Mouse (Mus musculus) embryonic facial prominence, embryonic 15.5 days (tissue): ENCODE results near the gene Coq8b. TPM values are rescaled to one million over a fixed set of nuclear protein-coding genes. Genes with fewer than 3 reads are reported as not detected.

Experiments used
- ATAC-seq: fragments of 200-750 bp; cut with Nextera tagmentation; 2 replicates; pipeline ENCODE4 v1.8.0; 2017; ENCODE audit warnings: low read depth, moderate TSS enrichment; ENCODE audit not compliant: insufficient number of reproducible peaks, low FRiP score, low TSS enrichment
- H3K27ac ChIP-seq: fragments of 300-500 bp; sonication (generic); replicated peaks from 2 replicates; pipeline ENCODE4 v1.5.1; 2015; ENCODE audit warnings: mild to moderate bottlenecking, inconsistent platforms
- H3K27me3 ChIP-seq: fragments of 300-500 bp; sonication (generic); 2 replicates; pipeline ENCODE4 v1.6.1; 2015; ENCODE audit warnings: inconsistent platforms
- H3K36me3 ChIP-seq: fragments of 300-500 bp; sonication (generic); 2 replicates; pipeline ENCODE4 v1.6.1; 2015; ENCODE audit warnings: mild to moderate bottlenecking, inconsistent platforms
- H3K4me1 ChIP-seq: fragments of 300-500 bp; sonication (generic); 2 replicates; pipeline ENCODE4 v1.6.1; 2015; ENCODE audit warnings: inconsistent platforms
- H3K4me2 ChIP-seq: fragments of 300-500 bp; sonication (generic); replicated peaks from 2 replicates; pipeline ENCODE4 v1.6.1; 2015; ENCODE audit warnings: mild to moderate bottlenecking, inconsistent platforms
- H3K4me3 ChIP-seq: fragments of 300-500 bp; sonication (generic); replicated peaks from 2 replicates; pipeline ENCODE4 v1.5.1; 2015; ENCODE audit warnings: mild to moderate bottlenecking, inconsistent platforms
- H3K9ac ChIP-seq: fragments of 300-500 bp; sonication (generic); 2 replicates; pipeline ENCODE4 v1.6.1; 2015; ENCODE audit warnings: inconsistent platforms
- H3K9me3 ChIP-seq: fragments of 300-500 bp; sonication (generic); replicated peaks from 2 replicates; pipeline ENCODE4 v1.6.1; 2016; ENCODE audit warnings: inconsistent platforms
- WGBS: fragments of 180-500 bp; shearing (Covaris S2); methylation state at CpG from one replicate; pipeline ENCODE4 v1.1.7; 2015; 5-methylcytosine and 5-hydroxymethylcytosine counted together
- polyA plus RNA-seq: library from polyadenylated mRNA; unstranded; fragments of >200 nt; fragmentation: Nextera tagmentation; extraction: Ambion mirVana; gene quantifications from 2 replicates; pipeline ENCODE4 v1.2.1, GENCODE M21; 2015

Gene Coq8b
- 23.0 and 27.1 TPM in 2 replicates for polyA plus RNA-seq

DNA sequence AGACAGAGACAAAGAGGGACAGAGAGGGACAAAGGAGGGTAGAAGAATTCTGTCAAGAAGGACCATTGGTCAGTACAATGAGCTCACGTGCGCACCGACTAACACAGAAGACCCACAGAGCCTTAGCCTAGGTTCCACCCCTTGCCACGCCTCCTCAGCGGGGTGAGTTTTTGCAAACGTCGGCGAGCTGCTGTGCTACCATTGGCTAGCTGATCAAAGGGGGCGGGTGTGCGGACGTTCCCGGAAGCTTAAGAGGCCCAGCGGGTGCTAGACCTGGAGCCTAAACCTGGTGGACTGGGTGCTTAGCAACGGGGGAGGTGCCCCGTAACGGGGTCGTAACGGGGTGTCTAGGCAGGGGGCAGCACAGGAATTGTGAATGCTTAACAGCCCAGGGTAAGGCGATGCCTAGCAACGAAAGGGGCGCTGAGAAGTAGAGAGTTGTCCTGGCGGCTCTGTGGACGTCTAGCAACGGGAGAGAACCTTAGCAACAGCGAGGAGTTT lies at the start of gene Coq8b:
Gene Coq8b (plus strand): TSS at position 243 of the 501 bp plus-strand sequence.
- peak; percentile 87 for ATAC-seq
- H3K27me3 ChIP-seq: no peaks in the 10 kb centered on the region
- H3K4me1 ChIP-seq: peaks cover 28% of the 10 kb centered on the region
- H3K27ac ChIP-seq: peak within 1 kb of the TSS; percentile 78
- peaks cover 9% of the 10 kb centered on the region; the same call in 1 of the 2 replicates for H3K36me3 ChIP-seq
- H3K4me3 ChIP-seq: peak within 1 kb of the TSS; percentile 64
- no peaks in the 10 kb centered on the region for H3K9me3 ChIP-seq
- H3K9ac ChIP-seq: peak within 1 kb of the TSS; percentile 39
- WGBS: 0% methylated on average over 25 of the region's 25 CpGs
- peak within 1 kb of the TSS; percentile 85 for H3K4me2 ChIP-seq

DNA sequence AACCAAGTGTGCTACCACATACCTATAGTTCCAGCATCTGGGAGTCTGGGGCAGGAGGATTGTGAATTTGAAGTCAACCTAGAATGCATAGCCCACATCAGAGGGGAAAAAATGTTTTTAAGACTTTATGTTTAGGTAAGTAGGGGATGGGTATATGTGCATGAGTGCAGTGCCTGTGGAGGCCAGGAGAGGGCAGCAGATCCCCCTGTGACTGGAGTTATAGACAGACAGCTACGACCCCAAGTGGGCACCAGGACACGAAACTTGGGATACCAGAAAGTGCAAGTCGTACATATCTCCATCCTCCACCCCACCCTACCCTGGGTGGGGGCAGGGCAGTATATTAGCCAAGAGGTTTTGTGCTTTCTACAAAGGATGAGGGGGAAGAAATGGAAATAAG lies 47.9 kb upstream of the Coq8b start:
- Histone ChIP-seq H3K9me3 (no peaks in the 10 kb centered on the region), H3K4me2 (no peak overlapping the region), H3K9ac (no peak overlapping the region), H3K27ac (no peak overlapping the region), H3K27me3 (no peaks in the 10 kb centered on the region), H3K4me3 (no peak overlapping the region), H3K4me1 (no peaks in the 10 kb centered on the region), H3K36me3 (peaks cover 65% of the 10 kb centered on the region)
- WGBS: 64% methylated on average over 3 of the region's 3 CpGs
- ATAC-seq: no peak

DNA sequence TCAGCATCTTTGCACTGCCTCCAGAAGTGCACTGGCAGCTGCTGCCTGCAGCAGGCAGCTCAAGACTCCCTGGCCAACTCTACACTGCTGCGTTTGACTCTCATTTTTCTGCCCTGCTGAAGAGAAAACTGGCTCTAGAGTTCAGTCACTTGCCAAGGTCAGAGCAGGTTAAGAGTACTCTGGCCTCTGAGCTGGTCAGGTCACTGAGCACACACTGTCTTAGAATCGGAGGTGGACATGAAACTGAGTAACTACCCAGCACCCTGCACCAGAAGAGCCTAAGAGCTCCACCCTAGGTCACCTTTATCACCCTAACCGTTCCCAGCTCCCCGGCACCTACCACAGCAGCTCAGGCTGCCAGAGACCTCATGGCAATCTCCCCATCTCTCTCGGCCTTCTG lies 46.8 kb upstream of the Coq8b start:
- H3K4me1 ChIP-seq: no peaks in the 10 kb centered on the region
- no peak overlapping the region for H3K4me2 ChIP-seq
- H3K36me3 ChIP-seq: peaks cover 76% of the 10 kb centered on the region
- no peak overlapping the region for H3K9ac ChIP-seq
- ATAC-seq: no peak
- no peaks in the 10 kb centered on the region for H3K27me3 ChIP-seq
- H3K27ac ChIP-seq: no peak overlapping the region
- H3K4me3 ChIP-seq: no peak overlapping the region
- WGBS: 90% methylated on average over 5 of the region's 5 CpGs
- no peaks in the 10 kb centered on the region for H3K9me3 ChIP-seq

DNA sequence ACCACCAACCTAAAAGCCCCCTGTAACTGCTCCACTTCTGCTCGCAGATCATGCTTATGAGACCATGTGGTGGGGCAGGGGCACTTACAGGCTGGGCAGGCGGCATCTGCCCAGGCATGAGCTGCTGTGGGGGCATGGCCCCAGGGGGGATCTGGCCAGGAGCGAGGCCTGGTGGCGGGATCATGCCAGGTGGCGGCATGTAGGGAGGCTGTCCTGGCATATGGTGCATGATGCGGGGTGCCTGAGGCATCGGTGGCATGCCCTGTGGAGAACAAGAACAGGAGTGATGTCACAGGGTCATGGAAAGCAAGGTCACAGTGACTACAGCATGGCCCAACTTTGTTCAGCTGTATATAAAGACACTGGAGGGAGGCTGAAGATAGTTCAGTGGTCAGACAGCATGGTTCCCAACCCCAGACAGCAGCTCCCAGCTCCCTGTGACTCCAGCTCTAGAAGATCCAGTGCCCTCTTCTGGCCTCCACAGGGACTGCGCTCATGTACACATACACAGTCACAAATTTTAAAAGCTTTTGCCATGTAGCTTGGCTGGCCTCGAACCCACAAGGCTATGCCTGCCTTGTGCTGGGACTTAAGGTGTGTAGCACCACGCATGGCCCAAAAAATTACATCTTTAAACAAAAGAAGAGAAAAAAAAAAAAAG lies 43.4 kb upstream of the Coq8b start:
- Histone ChIP-seq H3K9me3 (no peaks in the 10 kb centered on the region), H3K27ac (no peak overlapping the region), H3K9ac (no peak overlapping the region), H3K36me3 (peaks cover 95% of the 10 kb centered on the region), H3K4me2 (no peak overlapping the region), H3K4me3 (no peak overlapping the region), H3K27me3 (no peaks in the 10 kb centered on the region), H3K4me1 (peaks cover 6% of the 10 kb centered on the region)
- ATAC-seq: no peak
- WGBS: 95% methylated on average over 10 of the region's 10 CpGs

DNA sequence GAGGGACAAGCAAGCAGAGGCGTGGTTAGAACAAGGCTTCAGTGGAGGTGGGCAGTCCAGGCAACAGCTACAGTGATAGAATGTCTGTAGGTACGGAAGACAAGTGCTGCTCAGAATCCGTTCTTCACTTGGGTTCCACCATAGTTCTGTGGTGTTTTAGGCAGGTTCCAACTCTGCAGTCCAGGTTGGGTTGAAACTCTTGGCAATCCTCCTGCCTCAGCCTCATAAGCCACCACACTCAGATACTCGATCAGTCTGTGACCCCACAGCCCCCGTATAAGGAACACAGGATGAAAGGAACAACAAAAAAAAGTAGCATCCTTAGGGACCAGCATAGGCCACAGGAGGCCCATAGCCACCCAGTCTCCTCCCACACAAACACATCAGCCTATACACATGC lies 40.4 kb upstream of the Coq8b start:
- H3K4me3 ChIP-seq: no peak overlapping the region
- H3K9me3 ChIP-seq: no peaks in the 10 kb centered on the region
- H3K27ac ChIP-seq: no peak overlapping the region
- H3K4me2 ChIP-seq: no peak overlapping the region
- ATAC-seq: no peak
- 94% methylated on average over 5 of the region's 5 CpGs for WGBS
- H3K36me3 ChIP-seq: peaks cover 67% of the 10 kb centered on the region
- no peaks in the 10 kb centered on the region for H3K27me3 ChIP-seq
- no peak overlapping the region for H3K9ac ChIP-seq
- peaks cover 18% of the 10 kb centered on the region for H3K4me1 ChIP-seq

DNA sequence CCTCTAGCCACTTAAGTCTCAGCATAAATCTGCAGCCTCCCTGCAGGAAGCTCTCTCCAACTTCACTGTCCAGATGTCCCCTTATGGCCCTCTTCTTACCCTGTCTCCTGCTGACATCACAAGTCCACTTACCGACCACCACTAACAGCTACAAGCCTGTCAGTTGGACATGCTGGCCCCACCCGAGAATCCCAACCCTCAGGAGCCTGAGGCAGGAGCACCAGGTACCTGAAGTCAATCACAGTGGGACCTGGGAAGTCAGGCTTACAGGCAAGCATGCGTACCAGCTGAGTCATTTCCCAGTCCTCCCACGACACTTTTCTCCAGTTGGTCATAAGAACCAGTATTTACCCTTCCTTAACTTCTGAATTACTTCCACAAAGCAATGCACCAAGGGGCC lies 39.1 kb upstream of the Coq8b start:
- ATAC-seq: no peak
- Histone ChIP-seq H3K9ac (no peak overlapping the region), H3K36me3 (peaks cover 60% of the 10 kb centered on the region)

DNA sequence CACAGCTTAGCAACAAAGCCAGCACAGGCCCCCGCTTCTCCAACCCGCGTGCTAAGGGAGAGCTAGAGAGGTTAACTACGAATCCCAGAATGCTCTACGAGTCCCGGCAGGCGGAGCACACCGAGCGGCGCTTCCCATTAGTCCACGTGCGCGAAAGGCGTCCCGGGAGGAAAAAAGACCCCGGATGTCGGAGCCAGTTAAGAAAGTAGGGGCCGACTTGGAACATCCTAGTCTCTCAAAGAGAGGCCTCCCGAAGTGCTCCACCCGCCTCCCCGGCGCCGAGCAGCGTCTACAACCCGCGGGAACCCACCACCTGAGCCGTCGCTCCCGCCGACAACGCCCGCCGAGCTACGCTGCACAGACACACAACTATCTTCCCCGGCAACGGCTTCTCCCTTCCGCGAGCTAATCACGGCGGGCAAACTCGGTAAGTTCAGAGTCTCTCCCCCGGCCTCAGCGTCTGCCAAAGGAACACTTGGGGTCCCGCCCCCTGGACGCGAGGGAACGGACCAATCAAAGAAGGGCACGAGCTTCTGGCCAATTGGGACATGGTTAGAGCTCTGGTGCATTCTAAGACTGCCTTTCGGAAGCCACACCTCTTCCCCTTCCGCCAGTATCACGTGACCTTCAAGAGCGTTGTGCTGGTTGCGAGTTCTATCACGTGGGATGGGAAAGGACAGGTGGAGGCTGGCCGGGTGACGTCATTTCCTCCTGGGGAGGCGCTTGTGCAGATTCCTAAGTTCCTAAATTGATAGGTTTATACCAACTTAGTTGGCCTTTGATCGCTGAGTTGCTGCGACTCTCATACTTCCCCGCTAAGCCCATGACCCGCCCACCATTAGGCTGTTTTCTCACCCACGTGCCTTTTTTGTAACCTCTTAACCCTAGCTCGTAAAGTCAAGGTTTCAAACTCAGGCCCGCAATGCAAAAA lies 36.9 kb upstream of the Coq8b start, which contains the start of the genes BC024978 and Snrpa:
Gene BC024978 (plus strand): TSS at position 101 of the 931 bp plus-strand sequence.
Gene Snrpa (minus strand): TSS at position 591 of the 931 bp plus-strand sequence.
- Histone ChIP-seq H3K27ac (peak within 1 kb of the TSS; percentile 100), H3K36me3 (peaks cover 41% of the 10 kb centered on the region), H3K27me3 (no peaks in the 10 kb centered on the region), H3K4me1 (peaks cover 18% of the 10 kb centered on the region), H3K4me2 (peak within 1 kb of the TSS; percentile 78), H3K9me3 (no peaks in the 10 kb centered on the region), H3K9ac (peak within 1 kb of the TSS; percentile 97), H3K4me3 (peak within 1 kb of the TSS; percentile 91)
- peak; percentile 99 for ATAC-seq
- under 1% methylated on average over 64 of the region's 64 CpGs for WGBS

More for the DNA sequence above, 39.1 kb upstream of the Coq8b start:
- no peak overlapping the region for H3K4me3 ChIP-seq
- H3K9me3 ChIP-seq: no peaks in the 10 kb centered on the region
- no peak overlapping the region for H3K27ac ChIP-seq
- no peak overlapping the region for H3K4me2 ChIP-seq
- H3K27me3 ChIP-seq: no peaks in the 10 kb centered on the region
- H3K4me1 ChIP-seq: peaks cover 18% of the 10 kb centered on the region
- WGBS: 85% methylated on average over 4 of the region's 4 CpGs

DNA sequence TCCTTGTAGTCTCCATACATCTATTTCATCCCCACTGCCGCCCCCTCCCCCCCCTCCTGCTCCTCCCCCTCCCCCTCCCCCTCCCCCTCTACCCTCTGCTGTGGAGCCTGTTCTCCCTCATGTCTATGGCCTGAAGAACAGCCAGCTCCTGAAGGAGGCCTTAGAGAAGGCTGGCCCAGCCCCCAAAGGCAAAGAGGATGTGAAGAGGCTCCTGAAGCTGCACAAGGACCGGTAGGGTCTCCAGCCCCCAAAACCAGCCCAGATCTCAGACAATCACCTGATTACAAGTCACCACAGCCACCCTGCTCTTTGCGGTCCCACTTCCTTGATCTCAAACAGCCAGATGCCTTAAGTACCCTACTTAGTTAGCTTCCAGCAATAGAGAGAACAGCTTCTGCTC lies 35.7 kb upstream of the Coq8b start:
- Histone ChIP-seq H3K36me3 (peaks cover 36% of the 10 kb centered on the region), H3K9me3 (no peaks in the 10 kb centered on the region), H3K4me2 (no peak overlapping the region), H3K27ac (no peak overlapping the region), H3K4me3 (no peak overlapping the region), H3K9ac (no peak overlapping the region), H3K27me3 (no peaks in the 10 kb centered on the region), H3K4me1 (peaks cover 18% of the 10 kb centered on the region)
- no peak for ATAC-seq
- WGBS: 86% methylated on average over 3 of the region's 3 CpGs

DNA sequence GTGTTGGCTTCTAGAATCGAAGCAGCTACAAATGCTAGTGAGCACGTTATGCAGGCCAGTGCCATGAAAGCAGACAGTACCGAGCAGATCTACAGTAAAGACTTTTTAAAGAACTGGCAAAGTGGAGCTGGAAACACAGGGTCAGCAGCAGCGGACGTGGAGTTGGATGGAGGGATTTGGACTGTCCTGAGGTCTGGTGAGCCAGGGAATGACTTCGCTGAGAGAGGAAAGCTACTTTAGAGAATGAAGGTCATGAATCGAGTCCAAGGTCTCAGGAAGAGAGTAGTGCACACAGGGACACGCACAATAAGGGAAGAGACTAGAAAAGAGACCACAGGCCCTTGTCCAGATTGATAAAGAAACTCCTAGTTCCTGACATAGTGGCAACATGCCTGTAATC lies 35.2 kb upstream of the Coq8b start:
- no peak overlapping the region for H3K4me3 ChIP-seq
- WGBS: 91% methylated on average over 8 of the region's 8 CpGs
- ATAC-seq: no peak
- peaks cover 18% of the 10 kb centered on the region for H3K4me1 ChIP-seq
- H3K9me3 ChIP-seq: no peaks in the 10 kb centered on the region
- H3K27me3 ChIP-seq: no peaks in the 10 kb centered on the region
- no peak overlapping the region for H3K4me2 ChIP-seq
- H3K27ac ChIP-seq: no peak overlapping the region
- H3K36me3 ChIP-seq: peaks cover 33% of the 10 kb centered on the region
- H3K9ac ChIP-seq: no peak overlapping the region

DNA sequence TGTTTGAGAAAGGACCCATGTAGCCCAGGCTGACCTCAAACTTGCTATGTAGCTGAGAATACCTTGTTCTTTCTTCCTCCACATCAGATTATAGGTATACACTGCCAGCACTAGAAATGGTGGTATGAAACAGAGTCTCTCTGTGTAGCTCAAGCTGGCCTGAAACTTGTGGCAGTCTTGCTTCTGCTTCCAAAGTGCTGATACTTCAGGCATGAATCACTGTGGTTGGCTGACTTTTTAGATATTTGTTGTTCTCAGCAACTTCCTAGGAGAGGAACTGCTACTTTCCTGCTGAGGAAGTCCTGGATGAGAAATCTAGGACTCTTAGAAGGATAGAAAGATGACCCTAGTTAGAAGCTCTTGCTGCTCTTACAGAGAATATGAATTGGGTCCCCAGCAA lies 34.5 kb upstream of the Coq8b start:
- peaks cover 18% of the 10 kb centered on the region for H3K4me1 ChIP-seq

DNA sequence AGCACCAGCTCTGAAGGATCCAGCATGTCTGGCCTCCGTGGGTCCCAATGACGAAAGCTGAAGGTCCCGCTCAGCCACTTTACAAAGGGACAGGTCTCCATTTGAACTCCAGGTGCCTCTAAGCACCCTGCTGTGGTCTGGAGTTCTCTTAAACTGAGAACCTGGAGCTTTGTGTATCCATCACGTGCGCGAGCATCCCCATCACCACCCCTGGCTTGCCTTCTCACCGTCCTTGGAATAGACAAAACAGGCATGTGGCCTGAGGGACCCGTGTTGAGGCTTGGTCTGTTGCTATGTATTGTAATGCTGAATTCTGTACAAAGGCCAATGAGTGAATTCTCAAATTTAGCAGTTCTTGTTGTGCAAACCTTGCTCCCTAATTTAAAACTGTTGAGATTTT lies 34.0 kb upstream of the Coq8b start:
- peaks cover 33% of the 10 kb centered on the region for H3K36me3 ChIP-seq
- no peak overlapping the region for H3K4me3 ChIP-seq
- H3K9ac ChIP-seq: no peak overlapping the region
- ATAC-seq: no peak
- WGBS: 94% methylated on average over 8 of the region's 8 CpGs
- no peaks in the 10 kb centered on the region for H3K27me3 ChIP-seq
- H3K27ac ChIP-seq: no peak overlapping the region
- no peak overlapping the region for H3K4me2 ChIP-seq
- H3K9me3 ChIP-seq: no peaks in the 10 kb centered on the region
- H3K4me1 ChIP-seq: peaks cover 17% of the 10 kb centered on the region

More for the DNA sequence above, 34.5 kb upstream of the Coq8b start:
- Histone ChIP-seq H3K4me2 (no peak overlapping the region), H3K4me3 (no peak overlapping the region), H3K9ac (no peak overlapping the region), H3K9me3 (no peaks in the 10 kb centered on the region), H3K27me3 (no peaks in the 10 kb centered on the region), H3K36me3 (peaks cover 33% of the 10 kb centered on the region), H3K27ac (no peak overlapping the region)
- ATAC-seq: no peak
